Mouse (Mus musculus): ENCODE data around the gene Olfr569.

DNA sequence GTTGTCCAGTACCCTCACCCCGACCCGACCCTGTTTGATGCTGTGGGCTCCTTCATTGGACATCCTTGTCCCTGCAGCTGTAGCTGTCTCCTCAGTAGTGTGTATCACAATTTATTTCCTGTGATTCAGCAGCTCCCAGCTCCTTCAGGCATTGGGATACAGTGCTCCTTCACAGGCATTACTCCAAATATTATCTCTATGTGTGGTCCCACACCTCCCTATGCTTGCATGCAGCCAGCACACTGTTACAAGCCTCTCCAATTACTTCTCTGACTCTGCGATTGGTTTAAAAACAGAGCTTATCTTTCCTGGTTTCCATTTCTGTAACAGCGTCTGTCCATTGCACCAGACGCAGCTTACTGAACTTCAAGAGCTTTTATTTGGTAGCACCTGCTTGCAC, 25.7 kb upstream of the Olfr569 start:
- no peak for TF ChIP-seq CTCF (conservative IDR thresholded peaks at IDR 0.05; ENCODE audit: low read length)
- no peak for TF ChIP-seq POU5F1 (IDR thresholded peaks at IDR 0.05; ENCODE audit: borderline replicate concordance, low read length)
- no peak for TF ChIP-seq NANOG (IDR thresholded peaks at IDR 0.05; ENCODE audit: borderline replicate concordance, low read length)

Data from E14TG2a.4 (cell line).